Mouse (Mus musculus) forebrain, embryonic 11.5 days (tissue): ENCODE results near the gene Btg1-ps2. TPM values are rescaled to one million over a fixed set of nuclear protein-coding genes. Genes with fewer than 3 reads are reported as not detected.
"Not testable (repeated sequence)": the region's sequence is repeated elsewhere in the genome, so short reads cannot be mapped to it uniquely, and the experiment has no call there.

ENCODE experiments used
- ATAC-seq: fragments of 200-750 bp; cut with Nextera tagmentation; replicated peaks from 2 replicates; pipeline ENCODE4 v1.8.0; 2017; ENCODE audit warnings: moderate TSS enrichment; ENCODE audit not compliant: low FRiP score
- DNase-seq: peaks from one replicate; pipeline ENCODE4 v3.0.0-alpha.2; 2017; ENCODE audit warnings: low spot score
- H3K27ac ChIP-seq: fragments of 300-500 bp; sonication (generic); 2 replicates; pipeline ENCODE4 v1.5.1; 2014; ENCODE audit warnings: low read depth, low read length
- H3K27me3 ChIP-seq: fragments of 300-500 bp; sonication (generic); 2 replicates; pipeline ENCODE4 v1.6.1; 2014; ENCODE audit warnings: mild to moderate bottlenecking, low read length, mixed read lengths; ENCODE audit not compliant: control insufficient read depth, insufficient read depth
- H3K36me3 ChIP-seq: fragments of 300-500 bp; sonication (generic); 2 replicates; pipeline ENCODE4 v1.6.1; 2014; ENCODE audit warnings: mild to moderate bottlenecking, low read length, moderate library complexity, mixed read lengths; ENCODE audit not compliant: control insufficient read depth, insufficient read depth
- H3K4me1 ChIP-seq: fragments of 300-500 bp; sonication (generic); replicated peaks from 2 replicates; pipeline ENCODE4 v1.6.1; 2014; ENCODE audit warnings: low read length, mixed read lengths; ENCODE audit not compliant: control insufficient read depth, insufficient read depth
- H3K4me2 ChIP-seq: fragments of 300-500 bp; sonication (generic); 2 replicates; pipeline ENCODE4 v1.6.1; 2014; ENCODE audit warnings: low read depth, mild to moderate bottlenecking, low read length, moderate library complexity, mixed read lengths; ENCODE audit not compliant: severe bottlenecking
- H3K4me3 ChIP-seq: fragments of 300-500 bp; sonication (generic); 2 replicates; pipeline ENCODE4 v1.5.1; 2014; ENCODE audit warnings: low read depth, low read length
- H3K9ac ChIP-seq: fragments of 300-500 bp; sonication (generic); 2 replicates; pipeline ENCODE4 v1.6.1; 2014; ENCODE audit warnings: low read length
- H3K9me3 ChIP-seq: fragments of 300-500 bp; sonication (generic); 2 replicates; pipeline ENCODE4 v1.6.1; 2016; ENCODE audit warnings: low read length, mixed read lengths; ENCODE audit not compliant: control insufficient read depth
- WGBS: fragments of 180-500 bp; shearing (Covaris S2); extraction: QIAGEN DNeasy Blood & Tissue Kit; methylation state at CpG from one replicate; pipeline ENCODE4 v1.1.7; 2014; 5-methylcytosine and 5-hydroxymethylcytosine counted together
- polyA plus RNA-seq: library from polyadenylated mRNA; unstranded; fragments of >200 nt; fragmentation: Nextera tagmentation; extraction: Ambion mirVana; gene quantifications from 2 replicates; pipeline ENCODE4 v1.2.1, GENCODE M21; 2014

Btg1-ps2 gene
- not detected in 2 replicates for polyA plus RNA-seq

DNA sequence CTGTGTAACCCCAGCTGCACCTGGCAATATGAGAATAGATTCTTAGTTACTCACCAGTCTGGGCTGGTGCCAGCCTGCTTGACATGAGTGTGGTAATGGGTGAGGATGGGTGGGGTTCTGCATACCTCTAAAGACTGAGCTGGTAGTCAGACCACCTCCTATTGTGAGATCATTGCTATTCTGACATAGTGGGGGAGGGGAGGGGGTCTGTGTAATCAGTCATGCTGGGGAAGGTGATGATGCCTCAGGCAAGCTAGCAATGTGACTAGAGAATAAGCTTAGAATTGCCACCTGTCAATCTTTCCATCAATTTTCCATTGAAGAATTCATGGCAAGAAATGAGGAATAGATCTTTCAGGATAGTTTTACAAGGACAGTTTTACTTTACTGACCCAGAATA lies at the start of gene Btg1-ps2:
TSS of gene Btg1-ps2 (minus strand) at position 101 of the 400 bp plus-strand sequence.
- H3K4me2 ChIP-seq, H3K27me3 ChIP-seq, H3K4me1 ChIP-seq, H3K27ac ChIP-seq, H3K4me3 ChIP-seq, H3K9ac ChIP-seq, DNase-seq, H3K9me3 ChIP-seq, H3K36me3 ChIP-seq, ATAC-seq: not testable (repeated sequence)

DNA sequence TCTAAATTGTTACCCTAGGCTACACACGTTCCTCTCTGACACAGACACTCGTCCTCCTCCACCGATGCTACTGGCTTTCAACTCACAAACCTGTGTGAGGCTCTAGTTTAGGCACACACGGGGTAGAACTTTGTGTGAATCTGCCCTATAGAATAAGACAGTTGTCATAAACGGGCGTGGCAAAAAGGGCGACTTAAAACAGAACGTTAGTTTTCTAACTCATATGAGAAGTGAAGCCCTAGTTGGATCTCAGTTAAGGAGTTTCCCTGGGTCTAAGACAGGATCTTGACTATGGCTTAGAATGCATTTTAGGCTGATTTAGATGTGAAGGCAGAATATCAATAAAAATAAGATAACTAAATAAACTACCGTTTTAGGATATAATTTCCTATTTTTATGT lies 42.1 kb upstream of the Btg1-ps2 start, which contains the start of gene Rhox11:
TSS of gene Rhox11 (minus strand) at position 101 of the 400 bp plus-strand sequence.
- H3K27me3 ChIP-seq, result no peaks in the 10 kb centered on the region
- H3K4me2 ChIP-seq, result no peak within 1 kb of the TSS
- no peak within 1 kb of the TSS for H3K27ac ChIP-seq
- no peaks in the 10 kb centered on the region for H3K36me3 ChIP-seq
- H3K9ac ChIP-seq, result no peak within 1 kb of the TSS
- ATAC-seq (no peak), DNase-seq (no peak)
- H3K4me1 ChIP-seq, result no peaks in the 10 kb centered on the region
- no peak within 1 kb of the TSS for H3K4me3 ChIP-seq
- no peaks in the 10 kb centered on the region for H3K9me3 ChIP-seq
- WGBS, result 91% methylated on average over 9 of the region's 9 CpGs

- H3K36me3 ChIP-seq, result no peaks in the 10 kb centered on the region
- H3K9ac ChIP-seq, result no peak overlapping the region
- H3K27me3 ChIP-seq, result no peaks in the 10 kb centered on the region
- 16% methylated on average over 12 of the region's 12 CpGs for WGBS
- DNase-seq, result peak; percentile 71
- no peaks in the 10 kb centered on the region for H3K9me3 ChIP-seq
- H3K4me1 ChIP-seq, result no peaks in the 10 kb centered on the region
- no peak overlapping the region for H3K4me3 ChIP-seq
- H3K27ac ChIP-seq, result no peak overlapping the region
- no peak overlapping the region for H3K4me2 ChIP-seq
- ATAC-seq, result 0 out of 2 replicates have a peak, but pooled peaks have one; percentile 39
Observed at GRCm38 (mm10) chrX:38084226-38084625, 41.3 kb upstream of the Btg1-ps2 start.

- DNase-seq (no peak), ATAC-seq (no peak)
- Histone ChIP-seq H3K27ac (no peak within 1 kb of the TSS), H3K36me3 (no peaks in the 10 kb centered on the region), H3K9ac (no peak within 1 kb of the TSS), H3K4me2 (no peak within 1 kb of the TSS), H3K9me3 (no peaks in the 10 kb centered on the region), H3K27me3 (no peaks in the 10 kb centered on the region), H3K4me3 (no peak within 1 kb of the TSS), H3K4me1 (no peaks in the 10 kb centered on the region)
- 85% methylated on average over 11 of the region's 11 CpGs for WGBS
Observed at GRCm38 (mm10) chrX:38066175-38066574, 23.3 kb upstream of the Btg1-ps2 start, which contains the start of gene Rhox10. Rhox10 (plus strand) TSS chrX:38066475.

DNA sequence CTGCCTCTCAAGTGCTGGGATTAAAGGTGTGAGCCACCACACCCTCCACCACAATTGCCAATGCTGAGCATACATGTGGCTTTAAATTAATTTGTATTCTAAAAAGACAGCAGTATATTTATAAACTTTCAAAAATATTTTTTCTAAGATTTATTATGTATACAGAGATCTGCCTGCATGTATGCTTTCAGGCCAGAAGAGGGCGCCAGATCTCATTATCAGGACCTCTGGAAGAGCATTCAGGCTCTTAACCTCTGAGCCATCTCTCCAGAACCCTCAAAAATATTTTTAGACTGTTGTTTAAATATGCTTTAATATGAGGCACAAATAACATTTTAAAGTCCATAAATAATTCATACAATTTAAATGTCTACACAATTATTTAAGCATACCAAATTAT lies 18.6 kb upstream of the Btg1-ps2 start:
- H3K27ac ChIP-seq, result no peak overlapping the region
- no peak overlapping the region for H3K9ac ChIP-seq
- H3K4me2 ChIP-seq, result no peak overlapping the region
- H3K4me1 ChIP-seq, result no peaks in the 10 kb centered on the region
- H3K9me3 ChIP-seq, result no peaks in the 10 kb centered on the region
- no peaks in the 10 kb centered on the region for H3K27me3 ChIP-seq
- H3K4me3 ChIP-seq, result no peak overlapping the region
- ATAC-seq (no peak), DNase-seq (no peak)
- WGBS, result 0% methylated on average over 1 of the region's 1 CpGs
- no peaks in the 10 kb centered on the region for H3K36me3 ChIP-seq

DNA sequence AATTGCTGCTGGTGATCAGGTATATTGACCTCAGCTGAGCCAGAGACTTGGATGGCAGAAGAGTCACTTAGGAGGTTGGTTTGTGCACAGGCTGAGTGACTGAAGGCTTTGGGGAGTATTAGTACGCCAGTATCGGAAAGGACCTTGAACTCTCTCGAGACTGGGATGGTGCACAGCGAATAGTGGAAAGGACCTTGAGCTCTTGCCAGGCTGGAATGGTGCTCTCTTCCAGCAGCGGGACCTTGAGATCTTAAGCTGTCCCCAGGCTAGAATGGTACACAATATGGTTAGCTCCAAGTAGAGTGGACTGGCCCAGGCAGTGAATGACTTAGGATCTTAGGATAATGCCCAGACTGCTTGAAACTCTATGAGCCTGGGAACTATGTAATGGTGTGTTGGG lies 3.2 kb downstream of the Btg1-ps2 start:
- ATAC-seq, result no peak
- Histone ChIP-seq H3K9ac (no peak overlapping the region), H3K4me2 (no peak overlapping the region), H3K4me3 (no peak overlapping the region), H3K9me3 (no peaks in the 10 kb centered on the region), H3K27me3 (no peaks in the 10 kb centered on the region), H3K36me3 (no peaks in the 10 kb centered on the region), H3K27ac (no peak overlapping the region), H3K4me1 (no peaks in the 10 kb centered on the region)
- no peak for DNase-seq
- WGBS, result 92% methylated on average over 5 of the region's 5 CpGs

DNA sequence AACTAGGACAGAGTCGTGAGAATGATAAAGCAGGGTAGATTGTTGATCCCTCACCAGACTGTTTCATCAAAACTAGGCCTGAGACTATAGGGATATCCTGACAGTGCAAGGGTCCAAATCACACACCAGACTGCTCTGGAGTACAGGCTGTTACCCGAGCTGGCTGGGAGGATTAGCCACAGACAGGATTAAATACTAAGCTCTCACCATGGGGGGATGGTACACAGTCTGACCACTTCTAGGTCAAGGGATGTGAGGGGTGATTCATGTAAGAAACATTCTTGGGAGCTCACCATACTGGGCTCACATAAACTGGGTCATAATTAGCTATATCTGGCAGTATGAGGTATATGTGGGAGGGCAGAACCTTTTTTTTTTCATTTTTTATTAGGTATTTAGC lies 9.1 kb downstream of the Btg1-ps2 start:
- Histone ChIP-seq H3K36me3 (no peaks in the 10 kb centered on the region), H3K27me3 (no peaks in the 10 kb centered on the region), H3K4me2 (no peak overlapping the region), H3K4me1 (no peaks in the 10 kb centered on the region), H3K9ac (no peak overlapping the region), H3K27ac (no peak overlapping the region), H3K4me3 (no peak overlapping the region), H3K9me3 (no peaks in the 10 kb centered on the region)
- ATAC-seq (no peak), DNase-seq (no peak)
- WGBS, result 44% methylated on average over 2 of the region's 2 CpGs

GRCm38 (mm10) chrX:38018597-38018996 lies 24.3 kb downstream of the Btg1-ps2 start, which contains the start of gene Btg1-ps1:
Btg1-ps1 (minus strand) TSS chrX:38018815.
- H3K4me3 ChIP-seq, H3K27me3 ChIP-seq, DNase-seq, H3K4me1 ChIP-seq, H3K9me3 ChIP-seq, H3K9ac ChIP-seq, H3K27ac ChIP-seq, H3K4me2 ChIP-seq, H3K36me3 ChIP-seq, ATAC-seq: not testable (repeated sequence)

DNA sequence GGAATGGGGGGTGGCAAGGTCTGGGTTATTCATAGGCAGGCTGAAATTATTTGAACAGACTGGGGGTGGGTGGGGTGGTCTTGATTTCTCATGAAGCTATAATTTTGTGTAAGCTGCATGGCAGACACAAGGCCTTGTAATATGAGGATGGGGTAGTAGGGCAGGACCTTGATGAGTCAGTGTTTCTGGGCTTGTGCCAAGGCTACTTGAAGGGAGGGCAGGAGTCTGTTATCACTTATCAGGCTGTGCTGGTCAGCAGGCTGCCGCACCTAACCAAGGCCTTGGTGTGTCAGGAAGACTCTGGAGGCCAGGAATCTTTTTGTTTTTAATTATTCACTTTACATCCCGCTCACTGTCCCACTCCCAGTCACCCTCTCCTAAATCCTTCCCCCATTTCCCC lies 34.2 kb downstream of the Btg1-ps2 start:
- ATAC-seq (no peak), DNase-seq (no peak)
- H3K9me3 ChIP-seq, result no peaks in the 10 kb centered on the region
- H3K4me1 ChIP-seq, result no peaks in the 10 kb centered on the region
- H3K4me2 ChIP-seq, result no peak overlapping the region
- 86% methylated on average over 2 of the region's 2 CpGs for WGBS
- H3K36me3 ChIP-seq, result no peaks in the 10 kb centered on the region
- no peaks in the 10 kb centered on the region for H3K27me3 ChIP-seq
- no peak overlapping the region for H3K4me3 ChIP-seq
- H3K27ac ChIP-seq, result no peak overlapping the region
- no peak overlapping the region for H3K9ac ChIP-seq
